Mouse (Mus musculus) lung, embryonic 15.5 days (tissue): ENCODE results near the gene Mdga1. TPM values are rescaled to one million over a fixed set of nuclear protein-coding genes. Genes with fewer than 3 reads are reported as not detected.

Source experiments
- ATAC-seq: fragments of 200-750 bp; cut with Nextera tagmentation; 2 replicates; pipeline ENCODE4 v1.8.0; 2017; ENCODE audit warnings: moderate number of reproducible peaks, borderline replicate concordance; ENCODE audit not compliant: low FRiP score, low TSS enrichment; ENCODE audit errors: extremely low read depth
- H3K27ac ChIP-seq: fragments of 300-500 bp; sonication (generic); 2 replicates; pipeline ENCODE4 v1.5.1; 2015; ENCODE audit warnings: moderate library complexity, mild to moderate bottlenecking, inconsistent platforms
- H3K27me3 ChIP-seq: fragments of 300-500 bp; sonication (generic); 2 replicates; pipeline ENCODE4 v1.6.1; 2015; ENCODE audit warnings: inconsistent platforms
- H3K36me3 ChIP-seq: fragments of 300-500 bp; sonication (generic); 2 replicates; pipeline ENCODE4 v1.6.1; 2015; ENCODE audit warnings: inconsistent platforms
- H3K4me1 ChIP-seq: fragments of 300-500 bp; sonication (generic); 2 replicates; pipeline ENCODE4 v1.6.1; 2015; ENCODE audit warnings: inconsistent platforms
- H3K4me2 ChIP-seq: fragments of 300-500 bp; sonication (generic); 2 replicates; pipeline ENCODE4 v1.6.1; 2015; ENCODE audit warnings: inconsistent platforms, mild to moderate bottlenecking, moderate library complexity
- H3K4me3 ChIP-seq: fragments of 300-500 bp; sonication (generic); 2 replicates; pipeline ENCODE4 v1.5.1; 2015; ENCODE audit warnings: mild to moderate bottlenecking, inconsistent platforms
- H3K9ac ChIP-seq: fragments of 300-500 bp; sonication (generic); 2 replicates; pipeline ENCODE4 v1.6.1; 2015; ENCODE audit warnings: inconsistent platforms
- H3K9me3 ChIP-seq: fragments of 300-500 bp; sonication (generic); 2 replicates; pipeline ENCODE4 v1.6.1; 2016; ENCODE audit warnings: inconsistent platforms
- WGBS: fragments of 180-500 bp; shearing (Covaris S2); methylation state at CpG from one replicate; pipeline ENCODE4 v1.1.7; 2015; 5-methylcytosine and 5-hydroxymethylcytosine counted together
- polyA plus RNA-seq: library from polyadenylated mRNA; unstranded; fragments of >200 nt; fragmentation: Nextera tagmentation; extraction: Ambion mirVana; gene quantifications from 2 replicates; pipeline ENCODE4 v1.2.1, GENCODE M21; 2015

The Mdga1 gene
- polyA plus RNA-seq, 1 experiment from 2014 or later = 4.2 TPM

GRCm38 (mm10) chr17:29979020-29979419, 9.1 kb upstream of the Mdga1 start:
- Histone ChIP-seq H3K4me1 (no peaks in the 10 kb centered on the region), H3K9ac (no peak overlapping the region), H3K27me3 (no peaks in the 10 kb centered on the region), H3K36me3 (no peaks in the 10 kb centered on the region), H3K4me2 (no peak overlapping the region), H3K27ac (no peak overlapping the region), H3K9me3 (no peaks in the 10 kb centered on the region), H3K4me3 (no peak overlapping the region)
- WGBS = 31% methylated on average over 4 of the region's 4 CpGs
- ATAC-seq = no peak

- H3K9me3 ChIP-seq = no peaks in the 10 kb centered on the region
- peak; percentile 75; the same call in 1 of the 2 replicates for ATAC-seq
- H3K4me3 ChIP-seq = no peak overlapping the region
- H3K36me3 ChIP-seq = no peaks in the 10 kb centered on the region
- H3K4me1 ChIP-seq = no peaks in the 10 kb centered on the region
- H3K27ac ChIP-seq = no peak overlapping the region
- no peaks in the 10 kb centered on the region for H3K27me3 ChIP-seq
- no peak overlapping the region for H3K4me2 ChIP-seq
- WGBS = 6% methylated on average over 8 of the region's 8 CpGs
- H3K9ac ChIP-seq = no peak overlapping the region
These were observed 5.8 kb upstream of the Mdga1 start for GRCm38 (mm10) chr17:29975731-29976130.

- no peak overlapping the region for H3K4me2 ChIP-seq
- H3K36me3 ChIP-seq = no peaks in the 10 kb centered on the region
- no peak for ATAC-seq
- H3K9me3 ChIP-seq = no peaks in the 10 kb centered on the region
- no peaks in the 10 kb centered on the region for H3K27me3 ChIP-seq
- H3K4me1 ChIP-seq = no peaks in the 10 kb centered on the region
- H3K27ac ChIP-seq = no peak overlapping the region
- no peak overlapping the region for H3K4me3 ChIP-seq
- WGBS = 85% methylated on average over 7 of the region's 7 CpGs
- no peak overlapping the region for H3K9ac ChIP-seq
These were observed 3.3 kb upstream of the Mdga1 start for GRCm38 (mm10) chr17:29973226-29973625.

- Histone ChIP-seq H3K4me3 (no peak overlapping the region), H3K27me3 (no peaks in the 10 kb centered on the region), H3K27ac (no peak overlapping the region), H3K4me1 (no peaks in the 10 kb centered on the region), H3K9me3 (no peaks in the 10 kb centered on the region), H3K36me3 (no peaks in the 10 kb centered on the region), H3K9ac (no peak overlapping the region), H3K4me2 (no peak overlapping the region)
- ATAC-seq = no peak
- WGBS = 45% methylated on average over 15 of the region's 15 CpGs
These were observed 2.0 kb upstream of the Mdga1 start for GRCm38 (mm10) chr17:29971761-29972432.

DNA sequence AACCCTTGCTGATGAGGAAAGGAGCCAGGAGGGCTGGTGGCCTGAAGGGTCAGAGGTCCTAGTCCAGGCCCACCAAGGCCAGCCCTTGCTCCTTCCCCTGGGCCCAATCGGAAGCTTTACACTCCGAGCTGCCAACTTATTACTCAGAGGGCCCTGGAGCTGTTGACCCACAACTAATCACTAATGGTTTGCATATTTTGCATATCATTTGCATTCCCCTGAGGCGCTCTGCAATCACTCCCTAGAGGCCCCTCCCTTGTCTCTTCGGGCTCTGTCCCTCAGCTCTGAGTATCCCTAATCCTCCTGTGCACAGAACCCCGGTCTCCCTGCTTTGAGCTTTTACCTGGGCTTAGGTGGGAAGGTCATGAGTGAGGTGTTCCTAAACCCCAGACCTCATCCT, 4.4 kb downstream of the Mdga1 start:
- no peak overlapping the region for H3K27ac ChIP-seq
- ATAC-seq = no peak
- peaks cover 24% of the 10 kb centered on the region for H3K27me3 ChIP-seq
- no peaks in the 10 kb centered on the region for H3K9me3 ChIP-seq
- H3K9ac ChIP-seq = no peak overlapping the region
- H3K4me3 ChIP-seq = no peak overlapping the region
- no peak overlapping the region for H3K4me2 ChIP-seq
- H3K4me1 ChIP-seq = peaks cover 15% of the 10 kb centered on the region
- no peaks in the 10 kb centered on the region for H3K36me3 ChIP-seq
- WGBS = 39% methylated on average over 5 of the region's 5 CpGs

GRCm38 (mm10) chr17:29963730-29964259, 6.1 kb downstream of the Mdga1 start:
- 8% methylated on average over 11 of the region's 11 CpGs for WGBS
- Histone ChIP-seq H3K4me2 (peak overlapping the region; percentile 49), H3K36me3 (no peaks in the 10 kb centered on the region), H3K9ac (no peak overlapping the region), H3K9me3 (no peaks in the 10 kb centered on the region), H3K27ac (no peak overlapping the region), H3K27me3 (peaks cover 24% of the 10 kb centered on the region), H3K4me1 (peaks cover 15% of the 10 kb centered on the region), H3K4me3 (peak overlapping the region; percentile 24)
- peak; percentile 31; the same call in 1 of the 2 replicates for ATAC-seq

DNA sequence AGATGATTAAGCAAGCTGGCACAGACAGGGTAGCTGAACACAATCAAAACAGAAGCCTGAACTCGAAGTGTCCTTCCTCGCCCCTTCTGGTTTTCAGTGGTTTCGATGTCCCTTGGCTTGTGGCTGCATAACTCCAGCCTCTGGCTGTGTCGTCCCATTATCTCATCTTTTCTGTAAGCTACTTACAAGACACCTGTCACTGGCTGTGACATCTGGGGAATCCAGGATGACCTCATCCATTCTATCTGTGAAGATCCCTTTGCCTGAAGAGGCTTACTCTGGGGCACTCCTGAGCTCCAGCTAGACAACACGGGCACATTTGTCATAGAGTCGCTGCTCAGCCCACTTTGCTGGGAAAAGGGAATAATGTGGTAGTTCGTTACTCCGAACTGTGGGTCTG, 14.0 kb downstream of the Mdga1 start:
- H3K27me3 ChIP-seq = no peaks in the 10 kb centered on the region
- H3K36me3 ChIP-seq = no peaks in the 10 kb centered on the region
- 56% methylated on average over 8 of the region's 8 CpGs for WGBS
- H3K9ac ChIP-seq = no peak overlapping the region
- 0 out of 2 replicates have a peak, but pooled peaks cover 6% of the 10 kb centered on the region for H3K4me1 ChIP-seq
- H3K27ac ChIP-seq = no peak overlapping the region
- H3K4me2 ChIP-seq = no peak overlapping the region
- no peak for ATAC-seq
- H3K4me3 ChIP-seq = no peak overlapping the region
- no peaks in the 10 kb centered on the region for H3K9me3 ChIP-seq

- Histone ChIP-seq H3K27ac (no peak overlapping the region), H3K4me3 (no peak overlapping the region), H3K4me2 (no peak overlapping the region), H3K9me3 (no peaks in the 10 kb centered on the region), H3K4me1 (0 out of 2 replicates have a peak, but pooled peaks cover 9% of the 10 kb centered on the region), H3K36me3 (no peaks in the 10 kb centered on the region), H3K9ac (no peak overlapping the region), H3K27me3 (no peaks in the 10 kb centered on the region)
- 0 out of 2 replicates have a peak, but pooled peaks have one; percentile 42 for ATAC-seq
- WGBS = 56% methylated on average over 5 of the region's 5 CpGs
These were observed 15.6 kb downstream of the Mdga1 start for GRCm38 (mm10) chr17:29954316-29954715.

DNA sequence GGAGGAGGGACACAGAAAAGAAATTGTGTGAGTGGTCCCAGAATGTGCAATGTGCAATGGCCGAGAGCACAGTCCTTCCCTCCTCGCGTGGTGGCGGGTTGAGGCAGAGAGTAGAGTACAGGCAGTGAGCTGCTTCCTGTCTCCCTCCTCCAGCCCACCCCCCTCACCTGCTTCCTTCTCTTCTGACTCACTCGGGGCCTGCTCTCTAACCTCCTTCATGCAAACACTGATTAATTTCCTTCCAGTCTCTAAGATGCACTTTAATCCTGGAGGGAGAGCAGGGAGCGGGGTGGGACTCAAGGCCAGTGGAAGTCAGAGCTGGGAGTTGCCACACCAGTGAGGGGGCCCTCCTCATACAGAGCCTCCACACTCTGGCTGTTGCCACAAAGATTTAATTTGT, 18.8 kb downstream of the Mdga1 start:
- Histone ChIP-seq H3K4me1 (0 out of 2 replicates have a peak, but pooled peaks cover 9% of the 10 kb centered on the region), H3K4me2 (peak overlapping the region; percentile 33), H3K9ac (no peak overlapping the region), H3K9me3 (no peaks in the 10 kb centered on the region), H3K27ac (peak overlapping the region; percentile 86), H3K36me3 (no peaks in the 10 kb centered on the region), H3K4me3 (no peak overlapping the region), H3K27me3 (no peaks in the 10 kb centered on the region)
- 20% methylated on average over 6 of the region's 6 CpGs for WGBS
- peak; percentile 66; the same call in 1 of the 2 replicates for ATAC-seq

DNA sequence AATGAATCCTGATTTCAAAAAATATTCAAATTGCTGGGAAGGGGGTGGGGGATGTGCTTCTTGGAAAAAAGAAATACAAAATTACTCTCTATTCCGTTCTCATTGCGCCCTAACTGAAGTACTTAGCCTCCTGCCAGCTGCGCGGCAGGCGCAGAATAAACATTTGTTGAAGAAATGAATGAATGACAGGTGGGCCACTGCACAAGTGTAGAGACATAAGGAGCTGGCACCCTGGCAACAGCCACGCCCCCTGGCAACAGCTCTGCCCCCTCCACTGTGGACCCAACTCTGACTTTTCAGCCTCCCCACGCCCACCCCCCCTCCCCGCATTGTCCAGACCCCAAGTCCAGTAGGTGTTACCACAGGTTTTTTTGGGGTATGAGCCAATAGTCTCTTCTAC, 19.3 kb downstream of the Mdga1 start:
- H3K36me3 ChIP-seq = no peaks in the 10 kb centered on the region
- H3K27ac ChIP-seq = peak overlapping the region; percentile 86
- H3K27me3 ChIP-seq = no peaks in the 10 kb centered on the region
- 0 out of 2 replicates have a peak, but pooled peaks cover 9% of the 10 kb centered on the region for H3K4me1 ChIP-seq
- no peaks in the 10 kb centered on the region for H3K9me3 ChIP-seq
- H3K9ac ChIP-seq = no peak overlapping the region
- no peak overlapping the region for H3K4me3 ChIP-seq
- H3K4me2 ChIP-seq = peak overlapping the region; percentile 33
- WGBS = 59% methylated on average over 8 of the region's 8 CpGs
- peak; percentile 70; the same call in 1 of the 2 replicates for ATAC-seq

DNA sequence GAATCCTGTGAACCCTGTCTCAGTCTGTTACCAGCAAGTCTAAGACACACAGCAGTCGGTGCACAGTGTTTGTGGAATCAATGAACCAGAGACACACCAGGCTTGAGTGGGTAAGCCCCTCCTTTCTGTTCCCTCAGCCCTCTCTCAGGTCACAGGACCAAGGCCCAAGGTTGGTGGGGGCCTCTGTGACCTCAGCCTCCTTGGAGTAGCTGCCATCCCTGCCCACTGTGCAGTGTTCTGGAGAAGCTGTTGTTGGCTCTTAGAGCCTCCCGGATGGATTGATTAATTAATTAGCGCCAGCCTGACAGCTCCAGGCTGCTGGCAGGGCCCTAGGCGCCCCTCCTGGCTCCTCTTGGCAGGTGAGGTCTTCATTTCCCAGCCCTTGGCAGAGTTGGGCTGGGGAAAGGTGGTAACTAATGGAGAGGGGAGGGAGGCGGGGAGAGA, 22.6 kb downstream of the Mdga1 start:
- WGBS = 45% methylated on average over 5 of the region's 5 CpGs
- no peak for ATAC-seq
- H3K36me3 ChIP-seq = no peaks in the 10 kb centered on the region
- no peak overlapping the region for H3K27ac ChIP-seq
- 0 out of 2 replicates have a peak, but pooled peaks cover 9% of the 10 kb centered on the region for H3K4me1 ChIP-seq
- no peak overlapping the region for H3K4me3 ChIP-seq
- H3K27me3 ChIP-seq = no peaks in the 10 kb centered on the region
- no peak overlapping the region for H3K9ac ChIP-seq
- no peaks in the 10 kb centered on the region for H3K9me3 ChIP-seq
- H3K4me2 ChIP-seq = no peak overlapping the region

- H3K36me3 ChIP-seq = no peaks in the 10 kb centered on the region
- no peaks in the 10 kb centered on the region for H3K27me3 ChIP-seq
- H3K9ac ChIP-seq = no peak overlapping the region
- H3K4me3 ChIP-seq = no peak overlapping the region
- no peak overlapping the region for H3K4me2 ChIP-seq
- no peaks in the 10 kb centered on the region for H3K9me3 ChIP-seq
- ATAC-seq = no peak
- no peaks in the 10 kb centered on the region for H3K4me1 ChIP-seq
- 46% methylated on average over 11 of the region's 11 CpGs for WGBS
- no peak overlapping the region for H3K27ac ChIP-seq
These were observed 25.5 kb downstream of the Mdga1 start for GRCm38 (mm10) chr17:29944376-29944775.
